Mouse (Mus musculus): Measurements from ENCODE around the gene Cdip1. TPM values are rescaled to one million over a fixed set of nuclear protein-coding genes. Genes with fewer than 3 reads are reported as not detected.
A peak's percentile ranks its signal among the peaks of the same experiment; 100 is the strongest.

The Cdip1 gene
- polyA plus RNA-seq, 1 experiment from 2014 or later, result 119 TPM

- Histone ChIP-seq H3K36me3 (ENCODE audit: control insufficient read depth, insufficient read depth) (no peaks in the 10 kb centered on the region), H3K9ac (replicated peaks; ENCODE audit: low read depth, low read length) (peak overlapping the region; percentile 90), H3K4me1 (replicated peaks; ENCODE audit: control insufficient read depth, insufficient read depth, low read length) (peaks cover 10% of the 10 kb centered on the region), H3K27me3 (replicated peaks; ENCODE audit: control insufficient read depth, insufficient read depth, low read length) (no peaks in the 10 kb centered on the region), H3K4me3 (replicated peaks; ENCODE audit: low read length) (peak overlapping the region; percentile 97), H3K9me3 (ENCODE audit: control insufficient read depth, low read length) (no peaks in the 10 kb centered on the region), H3K4me2 (ENCODE audit: low read length) (peak overlapping the region; percentile 87), H3K27ac (ENCODE audit: low read length) (peak overlapping the region; percentile 75)
- WGBS, result 1% methylated on average over 39 of the region's 40 CpGs
- ATAC-seq, result no peak; the same call in 1 of the 2 replicates
These were observed 63.5 kb downstream of the Cdip1 start for GRCm38 (mm10) chr16:4726528-4727128.

DNA sequence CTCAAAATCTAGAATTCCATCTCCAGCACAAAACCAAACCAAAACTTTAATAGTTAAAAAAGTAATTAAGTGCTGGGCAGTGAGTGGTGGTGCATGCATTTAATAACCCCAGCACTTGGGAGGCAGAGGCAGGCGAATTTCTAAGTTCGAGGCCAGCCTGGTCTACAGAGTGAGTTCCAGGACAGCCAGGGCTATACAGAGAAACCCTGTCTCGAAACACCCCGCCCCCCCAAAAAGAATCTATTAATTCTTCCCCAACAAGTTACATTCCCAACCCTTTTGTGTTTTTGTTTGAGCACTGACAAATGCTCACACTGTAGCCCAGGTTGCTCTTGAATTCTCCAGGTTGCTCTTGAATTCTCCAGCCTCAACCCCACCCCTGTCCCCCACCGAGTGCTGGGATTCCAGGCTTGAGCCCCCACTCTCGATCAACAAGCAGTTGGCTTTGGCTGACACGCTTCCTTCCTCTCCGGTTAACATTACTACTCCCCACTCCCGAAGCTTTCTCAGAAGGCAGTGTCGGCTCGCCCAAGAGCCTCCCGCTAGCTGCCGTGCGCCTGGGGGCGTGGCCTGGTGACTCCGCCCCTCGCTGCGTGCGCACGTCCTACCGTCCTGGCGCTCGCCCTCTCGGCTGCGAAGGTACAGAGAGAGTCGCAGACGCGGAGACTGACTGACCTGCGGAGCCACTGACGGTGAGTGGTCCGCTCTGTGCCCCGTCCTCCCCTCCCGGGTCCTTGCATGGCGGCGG, 64.1 kb downstream of the Cdip1 start, which contains the start of gene Hmox2:
Gene Hmox2, plus strand, starts transcription at position 582 of the 748 bp plus-strand sequence.
- Histone ChIP-seq H3K36me3 (ENCODE audit: control insufficient read depth, insufficient read depth) (no peaks in the 10 kb centered on the region), H3K27ac (ENCODE audit: low read length) (peak within 1 kb of the TSS; percentile 75), H3K27me3 (replicated peaks; ENCODE audit: control insufficient read depth, insufficient read depth, low read length) (no peaks in the 10 kb centered on the region), H3K4me1 (replicated peaks; ENCODE audit: control insufficient read depth, insufficient read depth, low read length) (peaks cover 10% of the 10 kb centered on the region), H3K9me3 (ENCODE audit: control insufficient read depth, low read length) (no peaks in the 10 kb centered on the region), H3K4me3 (replicated peaks; ENCODE audit: low read length) (peak within 1 kb of the TSS; percentile 97), H3K4me2 (ENCODE audit: low read length) (peak within 1 kb of the TSS; percentile 87), H3K9ac (replicated peaks; ENCODE audit: low read depth, low read length) (peak within 1 kb of the TSS; percentile 90)
- peak; percentile 97 for ATAC-seq
- 6% methylated on average over 33 of the region's 35 CpGs for WGBS

DNA sequence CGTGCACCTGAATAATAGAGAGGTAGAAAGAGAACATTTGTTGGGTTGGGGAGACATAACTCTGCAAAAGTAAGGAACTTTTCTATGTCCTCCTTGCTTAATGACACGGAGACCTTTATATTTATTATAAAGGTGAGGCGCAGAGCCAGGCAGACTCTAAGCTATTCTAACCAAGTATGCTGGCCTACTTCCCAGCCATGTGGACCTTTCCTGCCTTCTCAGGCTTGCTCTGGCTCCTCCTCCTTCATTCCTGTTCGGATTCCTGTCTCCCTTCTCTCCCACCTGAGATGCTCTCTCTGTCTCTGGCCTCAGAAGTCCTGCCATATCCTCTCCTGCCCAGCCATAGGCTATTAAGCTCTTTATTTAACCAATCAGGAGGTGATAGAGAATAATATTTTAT, 64.8 kb downstream of the Cdip1 start:
- H3K4me3 ChIP-seq (replicated peaks; ENCODE audit: low read length), result no peak overlapping the region
- no peaks in the 10 kb centered on the region for H3K36me3 ChIP-seq (ENCODE audit: control insufficient read depth, insufficient read depth)
- no peak overlapping the region for H3K27ac ChIP-seq (ENCODE audit: low read length)
- H3K4me2 ChIP-seq (ENCODE audit: low read length), result no peak overlapping the region
- no peaks in the 10 kb centered on the region for H3K27me3 ChIP-seq (replicated peaks; ENCODE audit: control insufficient read depth, insufficient read depth, low read length)
- no peak for ATAC-seq
- H3K4me1 ChIP-seq (replicated peaks; ENCODE audit: control insufficient read depth, insufficient read depth, low read length), result peaks cover 10% of the 10 kb centered on the region
- no peaks in the 10 kb centered on the region for H3K9me3 ChIP-seq (ENCODE audit: control insufficient read depth, low read length)
- WGBS, result 70% methylated on average over 4 of the region's 4 CpGs
- no peak overlapping the region for H3K9ac ChIP-seq (replicated peaks; ENCODE audit: low read depth, low read length)

- H3K9ac ChIP-seq (replicated peaks; ENCODE audit: low read depth, low read length), result no peak overlapping the region
- H3K9me3 ChIP-seq (ENCODE audit: control insufficient read depth, low read length), result no peaks in the 10 kb centered on the region
- H3K27me3 ChIP-seq (replicated peaks; ENCODE audit: control insufficient read depth, insufficient read depth, low read length), result no peaks in the 10 kb centered on the region
- WGBS, result 85% methylated on average over 3 of the region's 3 CpGs
- H3K36me3 ChIP-seq (ENCODE audit: control insufficient read depth, insufficient read depth), result no peaks in the 10 kb centered on the region
- H3K4me2 ChIP-seq (ENCODE audit: low read length), result no peak overlapping the region
- H3K4me1 ChIP-seq (replicated peaks; ENCODE audit: control insufficient read depth, insufficient read depth, low read length), result peaks cover 10% of the 10 kb centered on the region
- ATAC-seq, result no peak
- no peak overlapping the region for H3K27ac ChIP-seq (ENCODE audit: low read length)
- H3K4me3 ChIP-seq (replicated peaks; ENCODE audit: low read length), result no peak overlapping the region
These were observed 67.2 kb downstream of the Cdip1 start for GRCm38 (mm10) chr16:4722915-4723209.

DNA sequence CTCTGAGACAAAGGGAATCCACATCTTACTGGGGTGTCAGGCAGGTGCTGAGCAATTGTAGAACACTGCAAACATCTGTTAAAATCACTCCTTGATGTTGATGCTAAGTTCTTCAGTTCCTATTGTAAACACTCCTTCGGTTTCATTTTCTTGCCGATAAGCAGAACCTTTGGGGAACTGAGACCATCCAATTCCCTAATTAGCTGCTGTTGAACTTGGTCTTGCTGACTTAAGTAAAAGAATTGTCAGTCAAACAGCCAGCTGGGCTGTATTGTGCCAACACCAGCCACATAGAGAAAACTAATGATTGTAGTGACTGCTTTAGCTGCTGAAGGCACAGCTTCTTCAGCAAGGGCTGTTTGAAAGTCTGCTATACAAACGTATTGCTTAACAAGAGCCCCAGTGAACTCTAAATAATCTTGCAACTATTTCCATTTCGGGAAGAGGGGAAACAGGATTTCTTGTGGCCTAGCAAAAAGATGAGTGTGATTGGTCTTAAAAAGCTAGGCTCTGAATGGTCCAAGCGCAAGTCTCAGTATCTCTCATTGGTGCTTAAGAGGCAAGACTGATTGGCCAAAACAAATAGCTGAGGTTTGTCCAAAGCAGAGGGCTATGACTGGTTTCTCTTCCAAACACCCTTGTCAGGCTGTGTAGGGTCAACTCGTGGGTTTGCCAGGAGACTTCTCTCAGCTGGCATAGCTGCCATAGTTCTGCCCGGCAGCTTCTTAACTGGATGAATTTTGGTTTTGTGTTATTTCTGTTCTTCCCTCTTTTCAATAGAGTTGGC, 67.8 kb downstream of the Cdip1 start:
- 62% methylated on average over 7 of the region's 7 CpGs for WGBS
- no peak for ATAC-seq

GRCm38 (mm10) chr16:4718753-4719518, 71.2 kb downstream of the Cdip1 start, which contains the start of gene Nmral1:
TSS of gene Nmral1 (minus strand) at chr16:4719356.
- H3K4me2 ChIP-seq (ENCODE audit: low read length), result peak within 1 kb of the TSS; percentile 71
- peak; percentile 88 for ATAC-seq
- peaks cover 4% of the 10 kb centered on the region; the same call in 1 of the 2 replicates for H3K36me3 ChIP-seq (ENCODE audit: control insufficient read depth, insufficient read depth)
- no peaks in the 10 kb centered on the region for H3K9me3 ChIP-seq (ENCODE audit: control insufficient read depth, low read length)
- H3K4me1 ChIP-seq (replicated peaks; ENCODE audit: control insufficient read depth, insufficient read depth, low read length), result peaks cover 7% of the 10 kb centered on the region
- no peaks in the 10 kb centered on the region for H3K27me3 ChIP-seq (replicated peaks; ENCODE audit: control insufficient read depth, insufficient read depth, low read length)
- peak within 1 kb of the TSS; percentile 73 for H3K9ac ChIP-seq (replicated peaks; ENCODE audit: low read depth, low read length)
- 15% methylated on average over 33 of the region's 33 CpGs for WGBS
- peak within 1 kb of the TSS; percentile 80 for H3K27ac ChIP-seq (ENCODE audit: low read length)
- H3K4me3 ChIP-seq (replicated peaks; ENCODE audit: low read length), result peak within 1 kb of the TSS; percentile 59

More for the DNA sequence above, 67.8 kb downstream of the Cdip1 start:
- H3K9ac ChIP-seq (replicated peaks; ENCODE audit: low read depth, low read length), result no peak overlapping the region
- peaks cover 11% of the 10 kb centered on the region for H3K4me1 ChIP-seq (replicated peaks; ENCODE audit: control insufficient read depth, insufficient read depth, low read length)
- H3K9me3 ChIP-seq (ENCODE audit: control insufficient read depth, low read length), result no peaks in the 10 kb centered on the region
- H3K36me3 ChIP-seq (ENCODE audit: control insufficient read depth, insufficient read depth), result no peaks in the 10 kb centered on the region
- no peaks in the 10 kb centered on the region for H3K27me3 ChIP-seq (replicated peaks; ENCODE audit: control insufficient read depth, insufficient read depth, low read length)
- H3K27ac ChIP-seq (ENCODE audit: low read length), result no peak overlapping the region
- no peak overlapping the region for H3K4me3 ChIP-seq (replicated peaks; ENCODE audit: low read length)
- H3K4me2 ChIP-seq (ENCODE audit: low read length), result no peak overlapping the region

DNA sequence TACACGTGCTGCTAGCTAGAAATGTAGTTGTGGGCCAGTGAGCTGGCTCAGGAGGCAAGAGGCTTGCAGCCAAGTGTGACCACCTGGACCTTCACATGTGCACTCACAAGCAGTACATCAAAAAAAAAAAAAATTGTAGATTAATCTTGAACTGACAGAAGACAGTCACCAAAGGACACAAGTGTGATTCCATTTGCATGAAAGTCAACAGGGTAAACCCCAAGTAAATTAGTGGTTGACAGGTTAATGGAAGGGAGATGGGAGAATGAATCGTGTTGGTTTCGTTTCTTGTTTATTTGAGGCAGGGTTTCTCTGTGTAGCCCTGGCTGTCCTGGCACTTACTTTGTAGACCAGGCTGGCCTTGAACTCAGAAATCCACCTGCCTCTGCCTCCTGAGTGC, 72.2 kb downstream of the Cdip1 start:
- no peak overlapping the region; the same call in 1 of the 2 replicates for H3K9ac ChIP-seq (replicated peaks; ENCODE audit: low read depth, low read length)

GRCm38 (mm10) chr16:4713861-4714710, 76.0 kb downstream of the Cdip1 start:
- peaks cover 21% of the 10 kb centered on the region for H3K36me3 ChIP-seq (ENCODE audit: control insufficient read depth, insufficient read depth)
- H3K4me1 ChIP-seq (replicated peaks; ENCODE audit: control insufficient read depth, insufficient read depth, low read length), result peaks cover 7% of the 10 kb centered on the region
- no peak overlapping the region for H3K4me2 ChIP-seq (ENCODE audit: low read length)
- H3K9me3 ChIP-seq (ENCODE audit: control insufficient read depth, low read length), result no peaks in the 10 kb centered on the region
- no peaks in the 10 kb centered on the region for H3K27me3 ChIP-seq (replicated peaks; ENCODE audit: control insufficient read depth, insufficient read depth, low read length)
- no peak overlapping the region for H3K9ac ChIP-seq (replicated peaks; ENCODE audit: low read depth, low read length)
- 92% methylated on average over 17 of the region's 17 CpGs for WGBS
- H3K27ac ChIP-seq (ENCODE audit: low read length), result no peak overlapping the region
- no peak for ATAC-seq
- H3K4me3 ChIP-seq (replicated peaks; ENCODE audit: low read length), result no peak overlapping the region

More for the DNA sequence above, 72.2 kb downstream of the Cdip1 start:
- Histone ChIP-seq H3K4me2 (ENCODE audit: low read length) (peak overlapping the region; percentile 71), H3K27me3 (replicated peaks; ENCODE audit: control insufficient read depth, insufficient read depth, low read length) (no peaks in the 10 kb centered on the region), H3K4me3 (replicated peaks; ENCODE audit: low read length) (peak overlapping the region; percentile 59), H3K36me3 (ENCODE audit: control insufficient read depth, insufficient read depth) (peaks cover 7% of the 10 kb centered on the region), H3K9me3 (ENCODE audit: control insufficient read depth, low read length) (no peaks in the 10 kb centered on the region), H3K27ac (ENCODE audit: low read length) (no peak overlapping the region), H3K4me1 (replicated peaks; ENCODE audit: control insufficient read depth, insufficient read depth, low read length) (peaks cover 7% of the 10 kb centered on the region)
- WGBS, result 53% methylated on average over 3 of the region's 3 CpGs
- no peak for ATAC-seq
